Mouse (Mus musculus): ENCODE measurements at regions not wholly inside any gene's neighbourhood (a gene's known extent, or its start where the extent isn't known, plus 50 kb on each side); places are given as distances from the start of the nearest gene placed in this dataset.

- no peak for TF ChIP-seq POLR2A (IDR thresholded peaks at IDR 0.05; ENCODE audit: insufficient read length, low read depth)
- TF ChIP-seq REST (IDR thresholded peaks at IDR 0.05; ENCODE audit: insufficient read depth, insufficient read length) = no peak
- no peak for TF ChIP-seq TCF12 (IDR thresholded peaks at IDR 0.05; ENCODE audit: insufficient read depth, poor library complexity, severe bottlenecking)
- TF ChIP-seq MYOG (IDR thresholded peaks at IDR 0.05; ENCODE audit: control insufficient read depth in 1 of 3, insufficient read depth in 1 of 3, insufficient read length in 2 of 3, low read depth in 2 of 3) = no peak
- TF ChIP-seq E2F4 (IDR thresholded peaks at IDR 0.05; ENCODE audit: insufficient read depth) = no peak
- no peak for TF ChIP-seq MYOD1 (IDR thresholded peaks at IDR 0.05; ENCODE audit: control insufficient read depth in 1 of 3, insufficient read length in 2 of 3, low read depth in 2 of 3)
- TF ChIP-seq SRF (IDR thresholded peaks at IDR 0.05; ENCODE audit: control insufficient read depth, insufficient read length, low read depth) = no peak
- no peak for TF ChIP-seq POLR2AphosphoS2 (IDR thresholded peaks at IDR 0.05; ENCODE audit: insufficient read length, low read depth)
- no peak for TF ChIP-seq USF1 (IDR thresholded peaks at IDR 0.05; ENCODE audit: low read depth)
- TF ChIP-seq MAX (IDR thresholded peaks at IDR 0.05; ENCODE audit: low read depth) = no peak
Measured at GRCm38 (mm10) chr19:56135306-56135928, 151.5 kb upstream of the Habp2 start.

Measured in myocyte (in vitro differentiated cells).